Mouse (Mus musculus) CH12F3 (cell line): Measurements from ENCODE around the gene Atp6ap2.
"Not testable (repeated sequence)": the region's sequence is repeated elsewhere in the genome, so short reads cannot be mapped to it uniquely, and the experiment has no call there.

ENCODE experiments used
- in situ Hi-C: fragments of 300-500 bp; cut with MboI; formaldehyde crosslinking; loops from 2 replicates; pipeline ENCODE4 v1.14.3; 2020; ENCODE audit warnings: low sequenced_read_pairs

Gene Atp6ap2

DNA sequence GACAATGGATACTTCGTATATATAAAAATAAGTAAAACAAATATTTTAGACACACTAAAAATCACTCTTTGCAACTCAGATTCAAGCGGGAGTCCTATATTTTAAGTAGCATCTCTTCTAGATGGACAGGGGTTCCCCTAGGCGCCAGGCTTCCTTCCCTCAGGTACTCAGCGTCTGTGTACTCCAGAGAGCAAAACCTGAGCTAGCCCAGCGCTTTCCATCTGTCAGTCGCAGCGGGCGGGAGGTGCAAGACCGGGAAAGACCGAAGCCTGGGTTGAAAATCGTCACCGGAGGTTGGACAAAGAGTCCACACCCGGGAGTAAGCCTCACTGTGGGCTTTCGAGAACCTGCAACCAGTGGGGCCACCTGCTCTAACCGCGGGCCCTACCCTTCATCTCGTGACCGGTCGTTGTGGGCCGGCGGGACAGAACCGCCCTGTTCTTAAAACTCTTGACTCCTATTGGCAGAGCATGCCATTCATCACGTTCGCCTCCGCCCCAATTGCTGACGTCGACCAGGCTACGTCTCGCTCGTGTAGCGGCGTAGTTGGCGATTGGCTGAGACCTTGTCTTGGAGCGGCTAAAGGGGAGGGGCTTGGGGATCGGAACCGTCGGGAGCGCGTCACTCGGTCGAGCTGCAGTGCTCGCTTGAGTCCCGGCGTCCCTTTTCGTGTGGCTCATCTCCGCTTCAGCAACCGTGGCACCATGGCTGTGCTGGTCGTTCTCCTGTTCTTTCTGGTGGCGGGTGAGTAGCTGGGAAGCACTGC is at the start of gene Atp6ap2:
TSS of gene Atp6ap2 (plus strand) at position 610 of the 766 bp plus-strand sequence.
- in situ Hi-C loops: no loop called here

DNA sequence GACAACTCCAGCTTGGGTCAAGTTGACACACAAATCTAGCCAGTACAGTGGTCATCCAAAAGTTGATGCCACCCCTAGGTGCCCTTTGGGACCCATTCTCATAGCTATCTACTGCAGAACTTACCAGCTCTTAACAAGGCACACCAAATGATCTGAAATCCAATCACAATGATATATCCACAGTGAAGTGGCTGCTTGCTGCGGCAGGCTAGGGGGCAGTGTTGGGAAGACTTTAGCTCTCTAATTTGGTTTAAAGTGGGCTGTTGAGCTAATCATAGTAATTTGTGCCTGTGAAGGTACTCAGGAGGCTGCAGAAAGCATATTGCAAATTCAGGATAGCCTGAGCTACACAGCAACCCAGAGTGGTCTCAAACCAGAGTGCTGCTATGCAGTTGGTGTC is 43.2 kb upstream of the Atp6ap2 start:
- in situ Hi-C loops: no loop called here

DNA sequence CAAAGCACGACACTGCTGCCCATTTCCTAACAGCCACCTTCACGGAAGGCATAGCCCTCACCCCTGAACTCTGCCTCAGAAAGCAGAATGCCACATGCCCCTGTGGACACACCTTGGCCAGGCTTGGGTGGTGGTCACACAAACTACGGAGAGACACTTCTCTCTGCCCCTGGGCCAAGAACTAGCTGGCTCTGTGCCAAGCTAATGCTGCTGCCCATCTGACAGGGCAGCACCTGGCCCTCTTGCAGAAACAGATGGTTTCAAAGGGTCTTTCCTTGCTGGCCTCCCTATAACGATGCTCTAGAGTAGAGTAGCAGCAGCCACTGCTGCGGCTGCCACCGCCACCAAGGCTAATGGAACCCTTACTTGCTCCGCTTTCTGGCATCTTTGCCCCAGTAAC is 30.5 kb upstream of the Atp6ap2 start:
- in situ Hi-C loops: no loop called here

DNA sequence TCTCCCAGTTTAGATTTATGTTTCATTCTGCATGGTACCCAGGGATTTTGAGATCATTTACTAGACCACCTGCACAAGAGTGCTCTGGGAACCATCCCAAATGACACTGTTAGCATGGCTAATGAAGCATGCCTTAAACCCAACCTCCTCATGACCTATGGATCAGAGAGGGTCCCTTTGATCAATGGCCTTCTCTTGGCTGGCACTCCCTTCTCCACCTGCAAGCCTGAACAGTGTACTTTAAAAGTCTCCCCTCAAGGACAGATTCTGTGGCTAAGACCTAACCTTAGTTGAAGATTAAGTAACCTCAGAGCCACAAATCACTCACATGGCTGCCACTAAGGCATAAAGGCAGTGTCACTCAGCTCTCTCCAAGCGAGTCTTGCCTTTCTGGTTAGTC is 16.2 kb upstream of the Atp6ap2 start:
- in situ Hi-C loops: no loop called here

DNA sequence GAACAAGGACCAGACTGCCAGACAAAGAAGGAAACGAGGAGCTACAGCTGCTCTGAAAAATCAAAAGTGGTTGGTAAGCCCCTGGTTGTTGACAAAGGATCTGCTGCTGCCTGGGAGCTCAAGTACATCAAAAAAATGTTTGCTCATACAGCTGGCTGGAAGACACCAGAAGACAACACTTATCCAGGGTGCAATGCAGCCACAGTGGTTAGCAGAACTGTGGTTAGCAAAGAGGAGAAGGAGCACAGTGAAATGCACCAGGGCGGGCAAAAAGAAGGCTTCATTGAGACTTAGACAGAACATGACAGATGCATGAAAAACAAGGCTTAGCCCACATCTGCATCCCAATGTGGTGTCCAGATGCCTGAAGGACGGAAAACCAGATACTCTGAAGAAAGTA is 9.7 kb upstream of the Atp6ap2 start:
- in situ Hi-C loops: no loop called here

DNA sequence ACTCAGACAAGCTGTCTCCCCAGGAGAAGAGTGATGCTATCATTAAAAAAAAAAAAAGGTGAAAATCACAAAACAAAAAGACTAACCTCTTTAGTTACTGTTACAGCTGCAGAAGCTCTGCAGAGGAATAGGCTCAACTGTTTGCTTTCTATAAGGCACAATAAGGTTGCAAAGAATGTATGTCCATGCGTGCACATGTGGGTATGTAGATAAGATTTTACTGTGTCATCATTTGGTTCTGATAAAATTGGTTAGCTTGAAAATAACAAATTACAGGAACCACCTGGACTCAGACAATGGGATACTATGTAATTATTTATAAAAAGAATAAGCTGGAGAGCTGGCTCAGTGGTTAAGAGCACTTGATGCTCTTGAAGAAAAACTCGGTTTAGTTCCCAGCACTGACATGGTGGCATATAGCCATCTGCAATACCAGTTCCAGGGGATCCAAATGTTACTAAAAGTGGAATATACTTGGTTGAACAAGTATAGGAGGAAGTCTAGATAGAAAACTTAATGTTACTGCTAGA is 9.2 kb upstream of the Atp6ap2 start:
- in situ Hi-C loops: no loop called here

DNA sequence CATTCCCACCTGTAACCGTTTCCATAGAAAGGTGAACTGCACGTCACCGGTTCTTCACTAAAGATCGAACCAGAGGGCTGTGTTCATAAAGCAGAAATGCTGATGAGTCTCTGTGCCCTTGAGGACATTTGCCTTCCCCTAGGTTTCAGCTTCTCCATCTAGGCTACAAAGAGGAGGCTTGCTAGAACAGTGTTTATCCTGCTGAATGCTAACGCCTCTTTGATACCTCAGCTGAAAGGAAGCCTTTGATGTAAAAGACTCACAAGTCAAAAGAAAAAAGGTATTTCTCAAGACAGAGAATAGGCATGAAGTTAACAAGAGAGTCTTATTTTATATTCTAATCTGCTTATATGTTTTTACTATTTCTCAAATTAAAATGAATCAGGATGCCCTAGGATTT is 4.3 kb upstream of the Atp6ap2 start:
- in situ Hi-C loops: no loop called here

DNA sequence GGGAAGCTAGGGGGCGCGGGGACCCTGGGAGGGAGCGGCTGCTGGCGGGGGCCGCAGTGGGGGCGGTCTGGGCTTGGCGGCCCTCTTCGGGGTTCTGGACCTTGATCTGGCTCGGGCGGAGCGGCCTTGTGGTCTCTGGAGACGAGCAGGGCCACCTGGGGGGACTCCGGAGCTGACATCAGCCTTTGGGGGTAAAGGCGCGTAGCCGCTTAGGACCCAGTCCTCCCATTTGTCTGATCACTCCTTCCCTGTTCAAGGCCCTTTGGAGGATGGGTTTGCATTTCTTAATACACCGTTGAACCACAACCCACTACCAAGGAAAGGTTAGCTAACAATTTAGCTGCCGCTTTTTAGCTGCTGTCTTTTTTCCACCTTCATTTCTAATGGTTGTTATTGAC is 356 bp downstream of the Atp6ap2 start:
- in situ Hi-C loops: no loop called here

DNA sequence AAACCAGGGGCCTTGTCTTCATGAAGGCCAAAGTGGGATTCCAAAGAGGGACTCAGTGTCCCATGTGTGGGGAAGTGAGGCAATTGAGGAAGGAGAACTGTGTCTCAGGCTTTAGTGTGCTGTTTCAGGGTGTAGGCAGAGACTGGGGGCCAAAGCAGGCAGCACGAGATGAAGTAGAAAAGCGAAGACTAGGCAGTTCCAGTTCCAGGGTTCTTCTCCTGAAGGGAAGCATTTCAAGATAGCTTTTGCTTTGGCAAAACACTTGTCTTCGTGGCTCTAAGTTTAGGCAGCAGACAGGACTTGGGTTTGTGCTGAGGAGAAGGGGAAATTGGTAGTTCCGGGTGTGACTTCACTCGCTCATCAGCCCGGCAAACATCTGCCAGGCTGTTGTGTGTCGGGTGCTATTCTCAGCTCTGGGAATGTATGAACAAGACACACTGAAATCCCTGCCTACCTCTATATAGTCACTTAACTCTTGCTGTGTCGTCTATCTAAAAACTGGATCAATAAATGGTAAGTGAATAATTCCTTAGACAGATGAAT is 3.9 kb downstream of the Atp6ap2 start:
- in situ Hi-C loops: no loop called here

DNA sequence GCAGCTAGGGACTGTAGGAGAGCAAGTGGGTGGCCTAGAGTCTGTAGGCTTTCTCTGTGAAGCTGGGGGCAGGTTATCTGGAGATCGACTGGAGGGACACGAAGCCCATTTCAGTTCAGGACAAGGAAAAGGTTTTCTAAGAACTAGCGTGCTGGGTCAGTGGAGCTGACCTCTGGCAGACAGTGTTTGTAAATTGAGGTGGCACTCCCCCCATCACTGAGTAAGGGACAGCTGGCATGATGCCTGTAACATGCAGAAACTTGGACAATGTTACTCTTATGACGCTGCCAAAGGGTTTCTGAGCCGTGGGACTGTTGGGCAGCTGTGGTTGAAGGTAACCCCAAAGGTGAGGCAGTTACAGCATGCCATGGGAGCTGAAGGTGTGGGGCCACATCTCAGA is 4.4 kb downstream of the Atp6ap2 start:
- in situ Hi-C loops: no loop called here

DNA sequence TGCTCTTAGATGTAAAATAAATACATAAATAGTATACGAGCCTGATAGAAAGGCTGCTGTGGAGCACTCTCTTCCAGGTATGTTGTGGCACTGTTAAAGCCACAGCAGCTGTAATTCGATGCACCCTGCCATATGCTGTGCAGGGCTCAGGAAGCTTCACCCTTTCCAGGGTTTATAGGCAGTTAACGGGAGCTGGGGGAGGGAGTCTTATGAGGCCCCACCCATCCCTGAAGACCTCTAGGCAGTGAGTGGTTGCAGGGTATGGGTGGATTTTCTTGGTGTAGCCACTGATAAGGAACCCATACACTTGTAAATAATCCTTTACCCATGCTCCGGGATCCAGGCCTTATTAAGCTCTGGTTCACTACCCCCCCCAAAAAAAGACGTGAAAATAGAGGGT is 6.2 kb downstream of the Atp6ap2 start:
- in situ Hi-C loops: no loop called here

DNA sequence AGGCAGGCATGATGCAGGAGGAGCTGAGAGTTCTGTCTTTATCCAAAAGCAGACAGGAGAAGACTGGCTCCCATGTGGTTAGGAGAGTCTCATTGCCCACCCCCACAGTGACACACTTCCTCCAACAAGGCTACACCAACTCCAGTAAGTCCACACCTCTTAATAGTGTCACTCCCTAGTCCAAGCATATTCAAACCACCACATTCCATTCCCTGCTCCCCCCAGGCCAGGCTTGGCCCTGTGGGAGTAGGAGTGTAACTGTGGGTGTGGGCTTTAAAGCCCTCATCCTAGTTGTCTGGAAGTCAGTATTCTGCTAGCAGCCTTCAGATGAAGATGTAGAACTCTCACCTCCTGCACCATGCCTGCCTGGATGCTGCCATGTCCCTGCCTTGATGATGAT is 22.9 kb downstream of the Atp6ap2 start:
- in situ Hi-C loops: not testable (repeated sequence)

DNA sequence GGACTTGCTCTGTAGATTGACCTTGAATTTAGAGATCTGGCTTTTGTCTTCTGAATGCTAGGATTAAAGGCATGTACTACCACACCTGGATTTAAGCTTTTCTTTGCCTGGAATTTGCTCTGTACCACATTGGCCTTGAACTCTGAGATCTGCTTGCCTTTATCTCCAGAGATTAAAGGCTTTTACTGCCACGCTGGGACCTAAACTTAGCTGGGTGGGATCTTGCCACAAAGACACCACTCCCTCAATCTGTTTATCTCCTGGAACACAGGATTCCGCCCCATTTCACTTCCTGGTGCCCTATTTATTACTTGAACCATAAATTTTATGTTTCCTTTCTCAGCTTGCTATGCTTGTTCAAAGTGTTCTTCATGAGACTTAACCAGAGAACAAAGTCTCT is 23.6 kb downstream of the Atp6ap2 start:
- in situ Hi-C loops: no loop called here

DNA sequence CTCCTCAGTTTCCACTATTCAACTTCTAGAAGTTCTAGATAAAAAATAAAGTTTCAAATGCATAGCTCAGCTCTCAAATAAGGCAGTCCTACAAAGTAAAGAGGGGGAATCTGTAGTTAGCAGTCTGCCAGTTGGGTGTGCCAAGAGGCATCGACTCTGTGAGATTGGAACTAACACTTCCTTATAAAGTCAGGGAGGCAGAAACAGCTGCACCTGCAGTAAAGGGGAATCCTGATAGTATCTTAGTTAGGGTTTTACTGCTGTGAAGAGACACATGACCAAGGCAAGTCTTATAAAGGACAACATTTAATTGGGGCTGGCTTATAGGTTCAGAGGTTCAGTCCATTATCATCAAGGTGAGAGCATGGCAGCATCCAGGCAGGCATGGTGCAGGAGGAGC is 24.8 kb downstream of the Atp6ap2 start:
- in situ Hi-C loops: not testable (repeated sequence)

DNA sequence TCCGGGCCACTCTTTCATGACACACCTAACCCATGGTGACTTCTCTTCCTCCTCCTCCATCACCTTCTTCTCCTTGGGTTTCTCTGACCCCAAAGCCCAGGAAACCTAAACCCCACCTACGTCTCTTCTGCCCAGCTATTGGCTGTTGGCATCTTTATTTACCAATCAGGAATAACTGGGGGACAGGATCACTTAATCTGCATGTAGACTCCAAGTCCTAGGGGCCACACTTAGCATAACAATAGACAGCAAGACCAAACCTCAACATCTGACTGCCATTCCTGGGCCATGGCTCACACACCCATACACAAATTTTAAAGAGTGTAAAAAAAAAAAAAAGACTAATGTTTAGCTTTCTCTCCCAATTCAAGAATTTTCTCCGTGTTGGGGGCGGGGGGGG is 37.5 kb downstream of the Atp6ap2 start:
- in situ Hi-C loops: no loop called here

DNA sequence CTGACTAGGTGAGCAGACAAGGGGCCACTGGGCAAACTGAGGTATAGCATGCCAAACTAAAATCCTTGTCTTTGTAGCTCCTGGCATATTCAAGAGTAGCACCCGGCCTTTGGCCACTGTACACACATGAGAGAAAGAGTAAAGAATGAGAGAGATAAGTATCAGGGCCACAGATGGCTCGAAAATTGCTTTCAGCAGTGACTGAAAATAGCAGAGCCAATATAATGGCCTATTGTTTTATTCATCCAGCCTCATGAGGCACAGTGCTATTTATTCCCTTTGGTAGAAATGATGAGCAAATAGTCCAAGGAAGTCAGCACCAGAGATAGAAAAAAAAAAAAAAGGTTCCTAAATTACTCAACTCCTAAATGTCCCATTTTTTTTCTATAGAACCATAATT is 57.4 kb downstream of the Atp6ap2 start:
- in situ Hi-C loops: no loop called here

DNA sequence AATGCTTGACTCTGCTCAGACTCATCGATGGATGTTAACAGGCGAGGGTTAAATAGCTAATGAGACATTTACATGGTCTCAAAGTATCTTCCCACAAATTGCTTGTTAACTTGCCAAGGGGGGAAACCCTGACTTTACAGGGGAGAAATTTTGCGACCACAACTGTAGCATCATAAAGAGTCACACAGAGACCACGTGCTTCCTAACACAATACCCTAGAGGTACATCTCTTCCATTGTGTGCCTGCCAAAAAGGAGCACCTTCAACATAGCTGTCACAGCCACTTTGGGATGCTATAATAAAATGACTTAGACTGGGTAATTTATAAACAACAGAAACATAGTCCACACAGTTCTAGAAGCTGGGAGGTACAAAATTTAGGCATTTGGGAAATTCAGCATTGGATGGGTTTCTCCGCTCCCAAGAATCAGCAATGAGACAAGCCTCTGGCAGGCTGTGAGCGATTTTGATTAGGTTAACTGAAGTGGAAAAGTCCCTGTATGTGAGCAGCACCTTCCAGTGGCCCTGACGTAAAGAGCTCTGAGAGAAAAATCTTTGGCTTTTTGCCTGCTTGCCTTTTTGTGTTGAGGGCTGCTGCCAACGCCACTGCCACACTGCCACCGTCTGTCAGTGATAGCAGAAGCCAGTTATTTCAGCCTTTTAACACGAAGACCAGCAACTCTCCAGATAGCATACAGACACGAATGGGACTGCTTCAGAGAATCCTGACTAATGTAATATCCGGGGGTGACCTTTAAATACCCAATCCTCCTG is 58.1 kb downstream of the Atp6ap2 start:
- in situ Hi-C loops: no loop called here

DNA sequence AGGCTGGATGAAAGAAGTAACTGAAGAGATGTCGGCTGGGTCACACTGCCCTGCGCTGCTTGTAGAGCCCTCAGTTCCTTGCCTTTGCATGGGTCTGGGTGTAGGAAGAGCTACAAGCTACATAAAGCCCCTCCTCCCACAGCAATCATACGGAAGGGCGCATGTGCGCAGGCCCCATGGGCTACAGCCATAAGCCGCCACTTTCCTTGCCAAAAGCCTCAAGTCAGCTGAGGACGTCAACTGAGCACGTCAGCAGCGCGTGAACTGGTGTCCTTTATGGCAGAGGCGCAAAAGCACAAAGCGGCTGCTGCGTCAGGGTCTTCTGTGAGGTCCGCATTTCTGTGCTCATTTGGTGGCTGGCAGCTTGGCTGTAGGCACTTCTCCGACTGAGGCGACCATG is 64.3 kb downstream of the Atp6ap2 start:
- in situ Hi-C loops: no loop called here

DNA sequence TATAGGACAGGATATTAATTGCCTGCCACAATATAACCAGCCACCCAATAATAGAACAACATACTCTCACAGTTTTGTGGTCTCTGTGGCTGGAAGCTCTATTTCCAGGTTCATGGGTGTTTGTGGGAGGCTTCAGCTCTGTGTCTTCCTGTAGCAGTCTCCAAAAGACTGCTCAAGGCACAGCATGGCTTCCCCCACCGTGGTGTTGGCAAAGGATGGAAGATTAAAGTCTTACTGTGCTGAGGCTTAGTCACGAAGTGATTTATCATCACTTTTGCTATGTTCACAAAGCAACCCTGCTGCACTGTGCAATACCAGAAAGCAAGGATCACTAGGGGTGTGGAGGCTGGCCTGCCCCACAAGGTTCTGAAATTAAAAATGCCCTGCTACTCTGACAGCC is 66.3 kb downstream of the Atp6ap2 start:
- in situ Hi-C loops: no loop called here
